Mouse (Mus musculus) lung, postnatal 14 days (tissue): Measurements from ENCODE around the gene Prpsap1.

Experiments used
- DNase-seq: peaks from one replicate; pipeline ENCODE4 v3.0.0; 2021

Prpsap1 gene

GRCm38 (mm10) chr11:116442867-116443177, 51.2 kb downstream of the Prpsap1 start:
- DNase-seq: no peak

- DNase-seq: no peak
Measured at GRCm38 (mm10) chr11:116442129-116442866, 51.7 kb downstream of the Prpsap1 start.

- no peak for DNase-seq
Measured at GRCm38 (mm10) chr11:116440408-116441068, 53.5 kb downstream of the Prpsap1 start.

GRCm38 (mm10) chr11:116439269-116440240, 54.4 kb downstream of the Prpsap1 start:
- no peak for DNase-seq

- DNase-seq: no peak
Measured at GRCm38 (mm10) chr11:116437541-116437940, 56.5 kb downstream of the Prpsap1 start.

- peak; percentile 49 for DNase-seq
Measured at GRCm38 (mm10) chr11:116436725-116437331, 57.2 kb downstream of the Prpsap1 start.

- DNase-seq: no peak
Measured at GRCm38 (mm10) chr11:116435992-116436724, 57.8 kb downstream of the Prpsap1 start.

- DNase-seq: no peak
Measured at GRCm38 (mm10) chr11:116434967-116435752, 58.8 kb downstream of the Prpsap1 start.

GRCm38 (mm10) chr11:116434287-116434966, 59.6 kb downstream of the Prpsap1 start:
- peak; percentile 80 for DNase-seq

- DNase-seq: peak; percentile 99
Measured at GRCm38 (mm10) chr11:116433356-116434286, 60.4 kb downstream of the Prpsap1 start, which contains the start of gene Ubald2. Gene Ubald2, plus strand, starts transcription at chr11:116434094.

GRCm38 (mm10) chr11:116432593-116433355, 61.2 kb downstream of the Prpsap1 start:
- no peak for DNase-seq

GRCm38 (mm10) chr11:116432127-116432526, 61.9 kb downstream of the Prpsap1 start:
- DNase-seq: no peak

- DNase-seq: no peak
Measured at GRCm38 (mm10) chr11:116431428-116432077, 62.4 kb downstream of the Prpsap1 start.

GRCm38 (mm10) chr11:116430723-116431427, 63.1 kb downstream of the Prpsap1 start:
- no peak for DNase-seq

- DNase-seq: no peak
Measured at GRCm38 (mm10) chr11:116429862-116430613, 64.0 kb downstream of the Prpsap1 start.
